Mouse (Mus musculus) hindbrain, embryonic 16.5 days (tissue): ENCODE results near the gene Cd99l2. TPM values are rescaled to one million over a fixed set of nuclear protein-coding genes. Genes with fewer than 3 reads are reported as not detected.
"Not testable (repeated sequence)": the region's sequence is repeated elsewhere in the genome, so short reads cannot be mapped to it uniquely, and the experiment has no call there.

Source experiments
- ATAC-seq: fragments of 200-750 bp; cut with Nextera tagmentation; 2 replicates; pipeline ENCODE4 v1.8.0; 2017; ENCODE audit warnings: moderate TSS enrichment, moderate library complexity
- H3K27ac ChIP-seq: fragments of 300-500 bp; sonication (generic); 2 replicates; pipeline ENCODE4 v1.5.1; 2014; ENCODE audit warnings: low read depth, mild to moderate bottlenecking, control low read depth, low read length, moderate library complexity
- H3K27me3 ChIP-seq: fragments of 300-500 bp; sonication (generic); replicated peaks from 2 replicates; pipeline ENCODE4 v1.6.1; 2014; ENCODE audit warnings: low read length; ENCODE audit not compliant: control insufficient read depth, insufficient read depth
- H3K36me3 ChIP-seq: fragments of 300-500 bp; sonication (generic); 2 replicates; pipeline ENCODE4 v1.6.1; 2014; ENCODE audit warnings: mild to moderate bottlenecking, low read length, moderate library complexity, mixed read lengths; ENCODE audit not compliant: control insufficient read depth, insufficient read depth
- H3K4me1 ChIP-seq: fragments of 300-500 bp; sonication (generic); 2 replicates; pipeline ENCODE4 v1.6.1; 2014; ENCODE audit warnings: low read depth, low read length; ENCODE audit not compliant: control insufficient read depth, insufficient read depth
- H3K4me2 ChIP-seq: fragments of 300-500 bp; sonication (generic); 2 replicates; pipeline ENCODE4 v1.6.1; 2014; ENCODE audit warnings: mild to moderate bottlenecking, low read length, control low read depth, moderate library complexity
- H3K4me3 ChIP-seq: fragments of 300-500 bp; sonication (generic); 2 replicates; pipeline ENCODE4 v1.5.1; 2014; ENCODE audit warnings: mild to moderate bottlenecking, low read length, control low read depth, moderate library complexity
- H3K9ac ChIP-seq: fragments of 300-500 bp; sonication (generic); 2 replicates; pipeline ENCODE4 v1.6.1; 2014; ENCODE audit warnings: low read depth, mild to moderate bottlenecking, control low read depth, low read length, moderate library complexity
- H3K9me3 ChIP-seq: fragments of 300-500 bp; sonication (generic); 2 replicates; pipeline ENCODE4 v1.6.1; 2014; ENCODE audit warnings: mild to moderate bottlenecking, low read length, moderate library complexity; ENCODE audit not compliant: control insufficient read depth
- WGBS: fragments of 180-500 bp; shearing (Covaris S2); extraction: QIAGEN DNeasy Blood & Tissue Kit; methylation state at CpG from one replicate; pipeline ENCODE4 v1.1.7; 2014; 5-methylcytosine and 5-hydroxymethylcytosine counted together
- polyA plus RNA-seq: library from polyadenylated mRNA; unstranded; fragments of >200 nt; fragmentation: Nextera tagmentation; extraction: Ambion mirVana; gene quantifications from 2 replicates; pipeline ENCODE4 v1.2.1, GENCODE M21; 2015

Gene Cd99l2
- polyA plus RNA-seq, 1 experiment from 2014 or later: 103 TPM

DNA sequence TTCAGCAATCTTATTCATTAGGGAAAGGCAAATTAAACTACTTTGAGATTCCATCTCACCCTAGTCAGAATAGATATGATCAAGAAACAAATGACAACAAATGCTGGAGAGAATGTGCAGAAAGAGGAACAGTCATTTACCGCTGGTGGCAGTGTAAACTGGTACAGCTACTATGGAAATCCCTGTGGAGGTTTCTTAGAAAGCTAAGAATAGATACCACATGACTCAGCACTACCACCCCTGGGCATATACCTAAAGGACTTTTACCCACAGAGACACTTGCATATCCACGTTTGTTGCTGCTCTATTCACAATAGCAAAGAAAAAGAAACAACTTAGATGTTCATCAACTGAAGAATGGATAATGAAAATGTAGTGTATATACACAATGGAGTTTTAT lies 31.7 kb upstream of the Cd99l2 start:
- Histone ChIP-seq H3K9me3 (no peaks in the 10 kb centered on the region), H3K4me3 (no peak overlapping the region), H3K27me3 (no peaks in the 10 kb centered on the region), H3K27ac (no peak overlapping the region), H3K9ac (no peak overlapping the region), H3K36me3 (no peaks in the 10 kb centered on the region), H3K4me2 (no peak overlapping the region), H3K4me1 (no peaks in the 10 kb centered on the region; the same call in 1 of the 2 replicates)
- no peak for ATAC-seq
- 60% methylated on average over 2 of the region's 2 CpGs for WGBS

- Histone ChIP-seq H3K27me3 (no peaks in the 10 kb centered on the region), H3K27ac (no peak overlapping the region), H3K9ac (no peak overlapping the region), H3K4me1 (no peaks in the 10 kb centered on the region), H3K36me3 (no peaks in the 10 kb centered on the region), H3K9me3 (no peaks in the 10 kb centered on the region), H3K4me2 (no peak overlapping the region), H3K4me3 (no peak overlapping the region)
- WGBS: 86% methylated on average over 3 of the region's 3 CpGs
- no peak for ATAC-seq
These were observed 30.2 kb upstream of the Cd99l2 start for GRCm38 (mm10) chrX:71522889-71523288.

DNA sequence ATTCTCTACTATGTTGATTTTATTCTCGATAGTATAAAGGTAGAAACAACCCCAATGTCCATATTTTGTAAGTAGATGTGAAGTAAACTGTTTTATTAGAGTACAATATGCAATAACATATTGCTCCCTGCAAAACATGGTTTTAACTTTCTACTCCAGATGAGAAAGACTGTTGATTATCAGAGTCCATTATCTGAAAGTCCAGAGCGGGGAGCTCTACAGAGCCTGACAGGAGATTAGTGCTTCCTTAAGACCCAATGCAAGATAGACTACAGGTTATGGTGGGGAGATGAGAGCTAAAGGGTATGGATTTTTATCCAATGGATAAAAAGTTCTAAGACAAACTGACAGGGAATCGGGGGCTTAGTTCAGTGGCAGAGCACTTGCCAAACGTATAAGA lies 26.6 kb upstream of the Cd99l2 start:
- no peak overlapping the region for H3K4me3 ChIP-seq
- no peaks in the 10 kb centered on the region for H3K4me1 ChIP-seq
- H3K9ac ChIP-seq: no peak overlapping the region
- H3K9me3 ChIP-seq: no peaks in the 10 kb centered on the region
- H3K4me2 ChIP-seq: no peak overlapping the region
- no peaks in the 10 kb centered on the region for H3K36me3 ChIP-seq
- no peak overlapping the region for H3K27ac ChIP-seq
- 85% methylated on average over 4 of the region's 4 CpGs for WGBS
- no peaks in the 10 kb centered on the region for H3K27me3 ChIP-seq
- no peak for ATAC-seq

GRCm38 (mm10) chrX:71506591-71506990 lies 13.9 kb upstream of the Cd99l2 start:
- H3K9me3 ChIP-seq, H3K4me1 ChIP-seq, H3K36me3 ChIP-seq, H3K4me3 ChIP-seq, H3K27me3 ChIP-seq, H3K4me2 ChIP-seq, H3K9ac ChIP-seq, ATAC-seq, H3K27ac ChIP-seq: not testable (repeated sequence)
- 95% methylated on average over 4 of the region's 4 CpGs for WGBS

DNA sequence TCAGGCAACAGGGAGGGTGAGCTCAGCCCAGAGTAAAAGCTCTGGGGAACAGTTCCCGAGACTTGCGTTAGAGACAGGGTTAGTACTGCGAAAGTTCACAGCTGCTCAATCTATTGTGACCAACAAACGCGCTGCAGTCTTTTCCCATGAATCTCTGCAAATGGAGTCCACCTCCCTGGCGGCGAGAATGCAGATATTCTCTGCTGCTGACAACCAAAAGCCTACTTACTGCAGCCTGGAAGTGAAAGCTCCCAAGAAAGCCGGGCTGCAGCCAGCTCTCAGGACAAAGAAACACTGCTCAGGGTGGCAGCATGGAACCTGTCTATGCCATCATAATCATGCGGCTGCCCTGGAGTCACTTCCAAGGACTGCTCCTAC lies 619 bp upstream of the Cd99l2 start:
- H3K27ac ChIP-seq: peak overlapping the region; percentile 87
- no peaks in the 10 kb centered on the region; the same call in 1 of the 2 replicates for H3K4me1 ChIP-seq
- peak overlapping the region; percentile 73 for H3K9ac ChIP-seq
- no peaks in the 10 kb centered on the region for H3K9me3 ChIP-seq
- H3K36me3 ChIP-seq: no peaks in the 10 kb centered on the region
- peak overlapping the region; percentile 77 for H3K4me2 ChIP-seq
- peak overlapping the region; percentile 51 for H3K4me3 ChIP-seq
- H3K27me3 ChIP-seq: no peaks in the 10 kb centered on the region
- peak; percentile 52 for ATAC-seq
- 18% methylated on average over 9 of the region's 9 CpGs for WGBS

DNA sequence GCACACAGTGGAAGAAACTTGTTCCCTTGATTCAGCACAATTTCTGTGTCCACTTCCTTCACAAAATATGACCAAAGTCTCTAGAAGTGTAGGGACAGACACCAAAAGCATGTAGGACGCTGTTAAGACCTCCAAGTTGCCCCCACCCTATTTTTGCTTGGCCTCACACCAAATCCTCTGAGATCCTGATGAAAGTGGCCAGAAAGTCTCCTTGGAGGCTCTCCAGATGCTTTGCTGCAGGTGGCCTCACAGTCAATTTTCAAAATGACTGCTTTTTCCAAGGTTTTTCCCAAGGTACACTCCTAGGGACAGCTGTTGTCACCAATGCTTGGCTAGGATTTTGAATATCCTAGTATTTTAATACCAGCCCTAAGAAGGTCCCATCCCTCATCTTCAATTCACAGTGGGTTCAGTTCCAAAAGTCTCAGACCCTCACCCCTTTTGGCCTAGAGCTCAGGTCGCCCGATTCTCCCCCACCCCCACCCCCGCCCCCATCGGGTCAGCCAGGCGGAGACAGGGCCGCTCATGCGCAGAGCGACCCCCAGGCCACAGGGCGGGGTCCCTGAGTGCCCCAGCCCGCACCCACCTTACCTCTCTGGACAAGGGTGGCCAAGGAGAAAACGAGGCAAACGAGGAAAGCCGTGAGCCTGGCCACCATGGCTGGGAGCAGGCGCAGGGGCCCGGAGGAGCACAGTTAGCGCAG lies 567 bp downstream of the Cd99l2 start:
- 26% methylated on average over 13 of the region's 17 CpGs for WGBS
- Histone ChIP-seq H3K4me1 (no peaks in the 10 kb centered on the region; the same call in 1 of the 2 replicates), H3K36me3 (no peaks in the 10 kb centered on the region), H3K9me3 (no peaks in the 10 kb centered on the region), H3K4me2 (peak overlapping the region; percentile 77), H3K27me3 (no peaks in the 10 kb centered on the region), H3K27ac (peak overlapping the region; percentile 87), H3K9ac (peak overlapping the region; percentile 73), H3K4me3 (peak overlapping the region; percentile 51)
- no peak for ATAC-seq

GRCm38 (mm10) chrX:71489353-71489752 lies 3.3 kb downstream of the Cd99l2 start:
- H3K4me1 ChIP-seq: no peaks in the 10 kb centered on the region; the same call in 1 of the 2 replicates
- H3K4me2 ChIP-seq: no peak overlapping the region
- WGBS: 68% methylated on average over 1 of the region's 1 CpGs
- H3K27ac ChIP-seq: no peak overlapping the region
- H3K36me3 ChIP-seq: no peaks in the 10 kb centered on the region
- H3K9ac ChIP-seq: no peak overlapping the region
- H3K4me3 ChIP-seq: no peak overlapping the region
- H3K9me3 ChIP-seq: no peaks in the 10 kb centered on the region
- ATAC-seq: no peak
- no peaks in the 10 kb centered on the region for H3K27me3 ChIP-seq

- Histone ChIP-seq H3K4me1 (no peaks in the 10 kb centered on the region), H3K27ac (no peak overlapping the region), H3K9ac (no peak overlapping the region), H3K9me3 (no peaks in the 10 kb centered on the region), H3K4me3 (no peak overlapping the region), H3K4me2 (no peak overlapping the region), H3K27me3 (no peaks in the 10 kb centered on the region), H3K36me3 (no peaks in the 10 kb centered on the region)
- 84% methylated on average over 2 of the region's 2 CpGs for WGBS
- no peak for ATAC-seq
These were observed 10.4 kb downstream of the Cd99l2 start for GRCm38 (mm10) chrX:71482244-71482643.

- 72% methylated on average over 3 of the region's 3 CpGs for WGBS
- no peak overlapping the region for H3K9ac ChIP-seq
- ATAC-seq: no peak
- no peaks in the 10 kb centered on the region for H3K9me3 ChIP-seq
- H3K4me2 ChIP-seq: no peak overlapping the region
- H3K27ac ChIP-seq: no peak overlapping the region
- no peaks in the 10 kb centered on the region for H3K27me3 ChIP-seq
- H3K4me3 ChIP-seq: no peak overlapping the region
- H3K4me1 ChIP-seq: no peaks in the 10 kb centered on the region
- H3K36me3 ChIP-seq: no peaks in the 10 kb centered on the region
These were observed 16.7 kb downstream of the Cd99l2 start for GRCm38 (mm10) chrX:71475992-71476391.
